Mouse (Mus musculus) limb, embryonic 10.5 days (tissue): Measurements from ENCODE around the gene Scamp1. TPM values are rescaled to one million over a fixed set of nuclear protein-coding genes. Genes with fewer than 3 reads are reported as not detected.

Source experiments
- DNase-seq: peaks from one replicate; pipeline ENCODE4 v3.0.0-alpha.2; 2017; ENCODE audit warnings: low spot score
- H3K27ac ChIP-seq: fragments of 300-500 bp; sonication (generic); 2 replicates; pipeline ENCODE4 v1.5.1; 2016; ENCODE audit warnings: mild to moderate bottlenecking
- H3K27me3 ChIP-seq: fragments of 300-500 bp; sonication (generic); 2 replicates; pipeline ENCODE4 v1.6.1; 2016; ENCODE audit warnings: low read depth, mild to moderate bottlenecking; ENCODE audit not compliant: poor library complexity, severe bottlenecking
- H3K36me3 ChIP-seq: fragments of 300-500 bp; sonication (generic); 2 replicates; pipeline ENCODE4 v1.6.1; 2016; ENCODE audit warnings: mild to moderate bottlenecking, moderate library complexity
- H3K4me1 ChIP-seq: fragments of 300-500 bp; sonication (generic); 2 replicates; pipeline ENCODE4 v1.6.1; 2016
- H3K4me3 ChIP-seq: fragments of 300-500 bp; sonication (generic); 2 replicates; pipeline ENCODE4 v1.5.1; 2016; ENCODE audit warnings: mild to moderate bottlenecking, moderate library complexity
- H3K9me3 ChIP-seq: fragments of 300-500 bp; sonication (generic); replicated peaks from 2 replicates; pipeline ENCODE4 v1.6.1; 2016; ENCODE audit warnings: mild to moderate bottlenecking
- WGBS: fragments of 180-500 bp; shearing (Covaris S2); methylation state at CpG from one replicate; pipeline ENCODE4 v1.1.7; 2016; 5-methylcytosine and 5-hydroxymethylcytosine counted together
- polyA plus RNA-seq: library from polyadenylated mRNA; unstranded; fragments of >200 nt; fragmentation: Nextera tagmentation; extraction: Ambion mirVana; gene quantifications from 2 replicates; pipeline ENCODE4 v1.2.1, GENCODE M21; 2016

Scamp1 gene
- polyA plus RNA-seq, 1 experiment from 2014 or later: 33.3 TPM

- WGBS: 82% methylated on average over 11 of the region's 11 CpGs
- Histone ChIP-seq H3K27ac (0 out of 2 replicates have a peak overlapping the region, but pooled peaks have one; percentile 12), H3K36me3 (peaks cover 39% of the 10 kb centered on the region), H3K4me1 (peaks cover 51% of the 10 kb centered on the region), H3K4me3 (no peak overlapping the region), H3K9me3 (no peaks in the 10 kb centered on the region), H3K27me3 (peaks cover 18% of the 10 kb centered on the region)
- no peak for DNase-seq
Observed at GRCm38 (mm10) chr13:94178401-94179040, 107.1 kb downstream of the Scamp1 start.

DNA sequence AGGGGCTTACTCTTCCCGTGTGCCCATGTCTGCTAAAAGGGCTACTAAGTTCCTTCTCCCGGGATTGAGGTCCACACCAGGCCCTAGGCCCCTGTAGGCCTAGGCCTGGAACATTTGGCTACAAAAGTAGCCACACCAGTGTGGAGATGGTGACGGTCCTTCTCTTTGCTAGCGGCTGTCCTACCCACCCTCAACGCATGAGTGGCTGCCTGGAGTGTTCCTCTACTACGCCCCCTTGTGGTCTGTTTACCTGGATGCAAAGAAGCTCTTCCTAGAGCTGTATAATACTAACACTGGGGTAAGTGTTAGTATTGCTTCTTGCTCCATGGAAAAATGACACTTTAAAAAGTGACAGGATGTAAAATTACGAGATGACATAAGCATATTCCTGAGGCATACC lies 108.5 kb downstream of the Scamp1 start:
- DNase-seq: peak; percentile 55
- Histone ChIP-seq H3K4me1 (peaks cover 64% of the 10 kb centered on the region), H3K4me3 (no peak overlapping the region), H3K27me3 (peaks cover 28% of the 10 kb centered on the region), H3K9me3 (no peaks in the 10 kb centered on the region), H3K27ac (no peak overlapping the region; the same call in 1 of the 2 replicates), H3K36me3 (peaks cover 36% of the 10 kb centered on the region)
- 54% methylated on average over 7 of the region's 7 CpGs for WGBS

GRCm38 (mm10) chr13:94175379-94176050 lies 110.1 kb downstream of the Scamp1 start:
- H3K9me3 ChIP-seq: no peaks in the 10 kb centered on the region
- peaks cover 28% of the 10 kb centered on the region for H3K36me3 ChIP-seq
- WGBS: 69% methylated on average over 6 of the region's 6 CpGs
- H3K4me3 ChIP-seq: no peak overlapping the region
- peaks cover 31% of the 10 kb centered on the region for H3K27me3 ChIP-seq
- DNase-seq: no peak
- H3K27ac ChIP-seq: no peak overlapping the region
- H3K4me1 ChIP-seq: peaks cover 69% of the 10 kb centered on the region

GRCm38 (mm10) chr13:94174577-94175279 lies 110.9 kb downstream of the Scamp1 start:
- 26% methylated on average over 16 of the region's 16 CpGs for WGBS
- H3K27ac ChIP-seq: peak overlapping the region; percentile 81
- H3K27me3 ChIP-seq: peaks cover 31% of the 10 kb centered on the region

GRCm38 (mm10) chr13:94173633-94174576 lies 111.8 kb downstream of the Scamp1 start:
- 5% methylated on average over 55 of the region's 55 CpGs for WGBS
- Histone ChIP-seq H3K4me1 (peaks cover 61% of the 10 kb centered on the region), H3K27me3 (peaks cover 31% of the 10 kb centered on the region), H3K36me3 (peaks cover 20% of the 10 kb centered on the region), H3K9me3 (no peaks in the 10 kb centered on the region), H3K27ac (peak overlapping the region; percentile 81), H3K4me3 (peak overlapping the region; percentile 55)
- peak; percentile 81 for DNase-seq

More at GRCm38 (mm10) chr13:94174577-94175279, 110.9 kb downstream of the Scamp1 start:
- H3K4me1 ChIP-seq: peaks cover 68% of the 10 kb centered on the region
- H3K4me3 ChIP-seq: peak overlapping the region; percentile 55
- no peaks in the 10 kb centered on the region for H3K9me3 ChIP-seq
- H3K36me3 ChIP-seq: peaks cover 28% of the 10 kb centered on the region
- no peak for DNase-seq

- Histone ChIP-seq H3K4me3 (0 out of 2 replicates have a peak overlapping the region, but pooled peaks have one; percentile 55), H3K9me3 (no peaks in the 10 kb centered on the region), H3K4me1 (peaks cover 51% of the 10 kb centered on the region), H3K36me3 (peaks cover 12% of the 10 kb centered on the region), H3K27me3 (peaks cover 31% of the 10 kb centered on the region), H3K27ac (no peak overlapping the region)
- peak; percentile 48 for DNase-seq
- 80% methylated on average over 15 of the region's 15 CpGs for WGBS
Observed at GRCm38 (mm10) chr13:94172533-94173310, 112.9 kb downstream of the Scamp1 start.

- WGBS: 58% methylated on average over 5 of the region's 5 CpGs
Observed at GRCm38 (mm10) chr13:94171612-94172011, 114.0 kb downstream of the Scamp1 start.

DNA sequence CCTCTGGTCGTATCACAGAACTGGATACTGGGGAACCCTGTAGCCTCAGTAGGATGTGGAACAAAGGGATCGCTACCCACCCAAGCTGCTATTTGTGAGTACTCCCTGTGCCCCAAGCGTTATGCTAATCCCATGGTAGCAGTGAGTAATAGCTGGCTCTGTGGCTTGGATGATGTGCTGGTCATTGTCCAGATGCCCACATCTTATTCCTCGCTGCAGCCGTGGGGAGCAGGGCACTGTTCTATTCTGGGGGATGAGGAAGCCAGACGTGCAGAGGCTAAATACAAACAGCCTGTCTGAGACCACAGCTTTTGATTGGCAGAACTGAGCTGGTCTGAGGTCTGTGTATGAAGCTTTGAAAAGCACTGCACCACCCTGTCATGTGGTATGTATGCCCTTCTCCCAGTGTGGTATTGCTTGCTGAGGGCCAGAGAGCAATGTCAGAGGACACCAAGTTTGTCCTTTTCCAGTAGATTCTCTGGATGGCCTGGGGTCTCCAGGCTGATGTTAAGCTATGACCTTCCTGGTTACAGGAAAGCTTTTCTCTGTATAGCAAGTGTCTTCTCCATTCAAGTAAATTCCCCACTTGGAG lies 116.2 kb downstream of the Scamp1 start:
- H3K4me1 ChIP-seq: peaks cover 47% of the 10 kb centered on the region
- 75% methylated on average over 6 of the region's 6 CpGs for WGBS

More at GRCm38 (mm10) chr13:94171612-94172011, 114.0 kb downstream of the Scamp1 start:
- peaks cover 48% of the 10 kb centered on the region for H3K4me1 ChIP-seq
- peaks cover 6% of the 10 kb centered on the region; the same call in 1 of the 2 replicates for H3K36me3 ChIP-seq
- DNase-seq: no peak
- no peak overlapping the region for H3K4me3 ChIP-seq
- no peaks in the 10 kb centered on the region for H3K9me3 ChIP-seq
- H3K27ac ChIP-seq: no peak overlapping the region
- peaks cover 31% of the 10 kb centered on the region for H3K27me3 ChIP-seq

GRCm38 (mm10) chr13:94168319-94168718 lies 117.3 kb downstream of the Scamp1 start:
- Histone ChIP-seq H3K36me3 (no peaks in the 10 kb centered on the region), H3K27ac (no peak overlapping the region), H3K9me3 (no peaks in the 10 kb centered on the region), H3K27me3 (peaks cover 13% of the 10 kb centered on the region), H3K4me3 (no peak overlapping the region), H3K4me1 (peaks cover 36% of the 10 kb centered on the region)
- WGBS: 75% methylated on average over 5 of the region's 5 CpGs
- no peak for DNase-seq

More for the DNA sequence above, 116.2 kb downstream of the Scamp1 start:
- Histone ChIP-seq H3K27me3 (peaks cover 17% of the 10 kb centered on the region), H3K36me3 (no peaks in the 10 kb centered on the region), H3K9me3 (no peaks in the 10 kb centered on the region), H3K4me3 (no peak overlapping the region), H3K27ac (no peak overlapping the region)
- DNase-seq: no peak

DNA sequence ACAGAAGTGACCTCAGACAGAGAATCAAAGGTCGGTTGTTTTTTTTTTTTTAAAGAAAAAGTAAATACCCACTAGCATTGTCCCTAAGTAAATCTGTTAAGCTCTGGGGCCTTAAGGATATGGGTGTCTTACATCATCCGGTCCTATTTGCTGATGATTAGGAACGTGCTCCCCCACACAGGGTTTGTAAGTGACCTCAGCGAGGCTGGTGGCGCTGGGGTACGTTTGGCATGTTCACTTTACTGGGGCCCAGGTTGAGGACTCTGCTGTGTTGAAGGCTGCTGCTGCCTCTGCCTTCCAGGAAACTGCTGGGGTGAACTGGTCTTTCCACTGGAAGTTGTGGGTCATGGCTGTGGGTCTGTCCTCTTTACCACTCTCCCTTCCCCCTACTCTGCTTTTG lies 121.2 kb downstream of the Scamp1 start:
- Histone ChIP-seq H3K9me3 (no peaks in the 10 kb centered on the region), H3K4me3 (no peak overlapping the region), H3K4me1 (peaks cover 23% of the 10 kb centered on the region), H3K27me3 (no peaks in the 10 kb centered on the region), H3K36me3 (no peaks in the 10 kb centered on the region), H3K27ac (no peak overlapping the region)
- WGBS: 88% methylated on average over 6 of the region's 6 CpGs
- DNase-seq: no peak

DNA sequence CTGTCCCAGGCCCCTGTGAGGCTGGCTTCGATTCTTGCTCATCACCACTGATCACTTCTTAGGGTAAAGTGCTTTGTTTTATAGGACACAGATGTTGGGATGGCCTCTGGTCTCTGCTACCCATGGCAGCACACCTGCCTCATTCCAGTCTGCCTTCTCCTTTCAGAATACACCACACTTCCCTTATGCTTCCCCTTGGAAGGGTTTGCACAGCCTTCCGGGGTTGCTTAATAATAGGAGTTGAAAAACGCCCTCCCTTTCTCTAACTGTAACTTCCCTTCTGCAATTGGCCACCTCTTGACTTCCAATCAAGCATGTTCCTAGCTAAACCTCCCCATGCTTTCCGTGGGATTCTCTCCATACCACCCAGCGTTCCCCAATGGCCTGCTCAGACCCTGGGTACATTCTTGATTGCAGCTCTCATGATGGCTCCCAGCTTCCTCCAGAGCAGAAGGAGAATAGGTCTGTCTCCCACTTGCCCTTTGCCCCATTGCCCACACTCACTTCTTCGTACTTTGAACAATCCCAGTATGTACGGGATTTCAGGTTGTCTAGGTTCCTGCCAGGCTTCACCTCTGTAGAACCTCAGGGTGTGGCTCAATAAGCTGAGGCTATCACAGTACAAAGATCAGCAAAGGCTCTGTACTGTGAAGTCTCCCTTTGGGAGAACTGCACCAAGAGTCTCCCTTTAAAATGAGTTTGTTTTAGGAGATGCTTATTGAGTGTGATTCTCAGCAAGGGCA lies 126.0 kb downstream of the Scamp1 start:
- Histone ChIP-seq H3K27ac (peak overlapping the region; percentile 76), H3K4me1 (peaks cover 48% of the 10 kb centered on the region), H3K27me3 (no peaks in the 10 kb centered on the region), H3K9me3 (no peaks in the 10 kb centered on the region), H3K36me3 (peaks cover 5% of the 10 kb centered on the region; the same call in 1 of the 2 replicates), H3K4me3 (no peak overlapping the region)
- DNase-seq: no peak
- 80% methylated on average over 7 of the region's 7 CpGs for WGBS
